Mouse (Mus musculus) megakaryocyte, embryonic 14.5 days (primary cell): ENCODE data around the gene Creg1. TPM values are rescaled to one million over a fixed set of nuclear protein-coding genes. Genes with fewer than 3 reads are reported as not detected.

Experiments
- H3K27me3 ChIP-seq: replicated peaks from 2 replicates; pipeline ENCODE3; 2012; ENCODE audit warnings: inconsistent platforms
- H3K36me3 ChIP-seq: replicated peaks from 2 replicates; pipeline ENCODE3; 2012; ENCODE audit warnings: low read length, inconsistent platforms, mixed read lengths
- H3K4me1 ChIP-seq: 2 replicates; pipeline ENCODE4 v1.6.1; 2012; ENCODE audit warnings: inconsistent platforms
- H3K4me3 ChIP-seq: replicated peaks from 2 replicates; pipeline ENCODE3; 2012; ENCODE audit warnings: moderate library complexity, mild to moderate bottlenecking, inconsistent platforms
- H3K9me3 ChIP-seq: 2 replicates; pipeline ENCODE4 v1.6.1; 2012; ENCODE audit warnings: inconsistent platforms
- FLI1 ChIP-seq: IDR thresholded peaks from 2 replicates; pipeline ENCODE4 v1.6.1; 2012; ENCODE audit warnings: low read length, inconsistent platforms, mixed read lengths
- GATA1 ChIP-seq: IDR thresholded peaks from 3 replicates; pipeline ENCODE4 v1.6.1; 2012; ENCODE audit warnings: mixed read lengths, low read length, inconsistent platforms, borderline replicate concordance
- polyA plus RNA-seq: library from polyadenylated mRNA; stranded (reverse); fragments of >175 nt; gene quantifications from 2 replicates; pipeline ENCODE4 v1.2.3, GENCODE M21; 2012; ENCODE audit warnings: low replicate concordance; ENCODE audit not compliant: insufficient read depth

Creg1 gene
- polyA plus RNA-seq, 1 experiment, result 254 TPM

- no peaks in the 10 kb centered on the region for H3K27me3 ChIP-seq
- TF ChIP-seq GATA1 (no peak), FLI1 (no peak)
- H3K36me3 ChIP-seq, result peaks cover 40% of the 10 kb centered on the region
- peak overlapping the region; percentile 93 for H3K4me3 ChIP-seq
- peaks cover 90% of the 10 kb centered on the region for H3K4me1 ChIP-seq
- no peaks in the 10 kb centered on the region for H3K9me3 ChIP-seq
These were observed 2.2 kb downstream of the Creg1 start for GRCm38 (mm10) chr1:165765651-165766294.

- Histone ChIP-seq H3K36me3 (peaks cover 46% of the 10 kb centered on the region), H3K4me1 (peaks cover 90% of the 10 kb centered on the region), H3K4me3 (peak overlapping the region; percentile 93), H3K27me3 (no peaks in the 10 kb centered on the region), H3K9me3 (no peaks in the 10 kb centered on the region)
- TF ChIP-seq GATA1, result no peak
- TF ChIP-seq FLI1, result no peak
These were observed 2.8 kb downstream of the Creg1 start for GRCm38 (mm10) chr1:165766295-165766890.

- TF ChIP-seq FLI1 (no peak), GATA1 (no peak)
- Histone ChIP-seq H3K36me3 (peaks cover 71% of the 10 kb centered on the region), H3K4me1 (peaks cover 88% of the 10 kb centered on the region), H3K27me3 (no peaks in the 10 kb centered on the region), H3K4me3 (peak overlapping the region; percentile 89), H3K9me3 (no peaks in the 10 kb centered on the region)
These were observed 5.5 kb downstream of the Creg1 start for GRCm38 (mm10) chr1:165768894-165769512.

- Histone ChIP-seq H3K4me1 (peaks cover 79% of the 10 kb centered on the region), H3K36me3 (peaks cover 77% of the 10 kb centered on the region), H3K9me3 (no peaks in the 10 kb centered on the region), H3K27me3 (no peaks in the 10 kb centered on the region), H3K4me3 (peak overlapping the region; percentile 51)
- TF ChIP-seq GATA1 (no peak), FLI1 (no peak)
These were observed 6.7 kb downstream of the Creg1 start for GRCm38 (mm10) chr1:165770181-165770759.

GRCm38 (mm10) chr1:165771491-165771897 is 7.9 kb downstream of the Creg1 start:
- peak overlapping the region; percentile 0 for H3K4me3 ChIP-seq
- TF ChIP-seq FLI1 (no peak), GATA1 (no peak)

GRCm38 (mm10) chr1:165771998-165772397 is 8.5 kb downstream of the Creg1 start:
- Histone ChIP-seq H3K9me3 (no peaks in the 10 kb centered on the region), H3K4me1 (peaks cover 72% of the 10 kb centered on the region), H3K27me3 (no peaks in the 10 kb centered on the region), H3K36me3 (peaks cover 64% of the 10 kb centered on the region), H3K4me3 (no peak overlapping the region)
- no peak for TF ChIP-seq GATA1

More at GRCm38 (mm10) chr1:165771491-165771897, 7.9 kb downstream of the Creg1 start:
- Histone ChIP-seq H3K36me3 (peaks cover 67% of the 10 kb centered on the region), H3K27me3 (no peaks in the 10 kb centered on the region), H3K4me1 (peaks cover 75% of the 10 kb centered on the region), H3K9me3 (no peaks in the 10 kb centered on the region)

GRCm38 (mm10) chr1:165775518-165776294 is 12.2 kb downstream of the Creg1 start:
- peaks cover 47% of the 10 kb centered on the region for H3K36me3 ChIP-seq
- H3K4me3 ChIP-seq, result peak overlapping the region; percentile 31
- H3K4me1 ChIP-seq, result peaks cover 44% of the 10 kb centered on the region
- TF ChIP-seq FLI1, result no peak
- TF ChIP-seq GATA1, result no peak
- H3K27me3 ChIP-seq, result no peaks in the 10 kb centered on the region
- H3K9me3 ChIP-seq, result no peaks in the 10 kb centered on the region

- TF ChIP-seq FLI1 (no peak), GATA1 (no peak)
- Histone ChIP-seq H3K9me3 (no peaks in the 10 kb centered on the region), H3K4me1 (peaks cover 29% of the 10 kb centered on the region), H3K4me3 (peak overlapping the region; percentile 92), H3K36me3 (peaks cover 4% of the 10 kb centered on the region), H3K27me3 (peaks cover 7% of the 10 kb centered on the region)
These were observed 16.5 kb downstream of the Creg1 start for GRCm38 (mm10) chr1:165779954-165780585.

GRCm38 (mm10) chr1:165780586-165781111 is 17.1 kb downstream of the Creg1 start:
- H3K36me3 ChIP-seq, result no peaks in the 10 kb centered on the region
- no peak for TF ChIP-seq FLI1
- no peak for TF ChIP-seq GATA1

More at GRCm38 (mm10) chr1:165780586-165781111, 17.1 kb downstream of the Creg1 start:
- peaks cover 27% of the 10 kb centered on the region for H3K4me1 ChIP-seq
- H3K4me3 ChIP-seq, result peak overlapping the region; percentile 92
- no peaks in the 10 kb centered on the region for H3K9me3 ChIP-seq
- peaks cover 7% of the 10 kb centered on the region for H3K27me3 ChIP-seq
